Mouse (Mus musculus) hindbrain, embryonic 16.5 days (tissue): ENCODE data around the gene Mbd3. TPM values are rescaled to one million over a fixed set of nuclear protein-coding genes. Genes with fewer than 3 reads are reported as not detected.
A peak's percentile ranks its signal among the peaks of the same experiment; 100 is the strongest.

ENCODE experiments used
- ATAC-seq: fragments of 200-750 bp; cut with Nextera tagmentation; 2 replicates; pipeline ENCODE4 v1.8.0; 2017; ENCODE audit warnings: moderate TSS enrichment, moderate library complexity
- H3K27ac ChIP-seq: fragments of 300-500 bp; sonication (generic); 2 replicates; pipeline ENCODE4 v1.5.1; 2014; ENCODE audit warnings: low read depth, mild to moderate bottlenecking, control low read depth, low read length, moderate library complexity
- H3K27me3 ChIP-seq: fragments of 300-500 bp; sonication (generic); replicated peaks from 2 replicates; pipeline ENCODE4 v1.6.1; 2014; ENCODE audit warnings: low read length; ENCODE audit not compliant: control insufficient read depth, insufficient read depth
- H3K36me3 ChIP-seq: fragments of 300-500 bp; sonication (generic); 2 replicates; pipeline ENCODE4 v1.6.1; 2014; ENCODE audit warnings: mild to moderate bottlenecking, low read length, moderate library complexity, mixed read lengths; ENCODE audit not compliant: control insufficient read depth, insufficient read depth
- H3K4me1 ChIP-seq: fragments of 300-500 bp; sonication (generic); 2 replicates; pipeline ENCODE4 v1.6.1; 2014; ENCODE audit warnings: low read depth, low read length; ENCODE audit not compliant: control insufficient read depth, insufficient read depth
- H3K4me2 ChIP-seq: fragments of 300-500 bp; sonication (generic); 2 replicates; pipeline ENCODE4 v1.6.1; 2014; ENCODE audit warnings: mild to moderate bottlenecking, low read length, control low read depth, moderate library complexity
- H3K4me3 ChIP-seq: fragments of 300-500 bp; sonication (generic); 2 replicates; pipeline ENCODE4 v1.5.1; 2014; ENCODE audit warnings: mild to moderate bottlenecking, low read length, control low read depth, moderate library complexity
- H3K9ac ChIP-seq: fragments of 300-500 bp; sonication (generic); 2 replicates; pipeline ENCODE4 v1.6.1; 2014; ENCODE audit warnings: low read depth, mild to moderate bottlenecking, control low read depth, low read length, moderate library complexity
- H3K9me3 ChIP-seq: fragments of 300-500 bp; sonication (generic); 2 replicates; pipeline ENCODE4 v1.6.1; 2014; ENCODE audit warnings: mild to moderate bottlenecking, low read length, moderate library complexity; ENCODE audit not compliant: control insufficient read depth
- WGBS: fragments of 180-500 bp; shearing (Covaris S2); extraction: QIAGEN DNeasy Blood & Tissue Kit; methylation state at CpG from one replicate; pipeline ENCODE4 v1.1.7; 2014; 5-methylcytosine and 5-hydroxymethylcytosine counted together
- microRNA-seq: library from miRNA; unstranded; fragments of <30 nt; microRNA quantifications from one replicate; pipeline ENCODE4, GENCODE M21; 2017
- polyA plus RNA-seq: library from polyadenylated mRNA; unstranded; fragments of >200 nt; fragmentation: Nextera tagmentation; extraction: Ambion mirVana; gene quantifications from 2 replicates; pipeline ENCODE4 v1.2.1, GENCODE M21; 2015

Gene Mbd3
- polyA plus RNA-seq, 1 experiment from 2014 or later, result 196 TPM

DNA sequence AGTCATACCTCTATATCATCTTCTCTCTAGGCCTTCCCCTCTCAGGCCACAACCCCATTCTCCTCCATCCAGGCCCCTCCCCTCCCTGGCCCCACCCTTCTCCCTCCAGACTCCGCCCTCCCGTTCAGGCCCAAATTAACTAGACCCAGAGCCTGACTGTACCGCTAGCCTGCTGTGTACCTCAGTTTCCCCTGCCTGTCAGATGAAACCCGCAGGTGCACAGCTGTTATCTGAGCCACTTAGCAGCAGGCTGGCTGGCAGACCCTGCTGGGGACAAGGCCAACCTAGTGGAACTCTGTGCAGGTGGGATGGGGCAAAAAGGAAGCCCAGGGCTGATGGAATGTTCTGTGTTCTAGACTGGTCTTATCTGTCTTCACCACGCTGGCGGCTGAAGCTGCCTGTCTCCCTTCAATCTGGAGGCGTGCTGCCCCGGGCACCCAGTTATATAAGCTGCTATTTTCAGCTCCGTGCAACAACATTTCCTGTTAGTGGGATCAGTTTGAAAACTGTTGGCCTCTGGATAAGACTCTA, 55.2 kb downstream of the Mbd3 start:
- H3K4me2 ChIP-seq, result no peak overlapping the region
- peaks cover 20% of the 10 kb centered on the region for H3K4me1 ChIP-seq
- WGBS, result 35% methylated on average over 9 of the region's 9 CpGs
- no peak overlapping the region for H3K4me3 ChIP-seq
- no peak overlapping the region for H3K27ac ChIP-seq
- no peaks in the 10 kb centered on the region for H3K9me3 ChIP-seq
- no peak for ATAC-seq
- no peaks in the 10 kb centered on the region for H3K36me3 ChIP-seq
- H3K27me3 ChIP-seq, result peaks cover 82% of the 10 kb centered on the region
- H3K9ac ChIP-seq, result no peak overlapping the region

DNA sequence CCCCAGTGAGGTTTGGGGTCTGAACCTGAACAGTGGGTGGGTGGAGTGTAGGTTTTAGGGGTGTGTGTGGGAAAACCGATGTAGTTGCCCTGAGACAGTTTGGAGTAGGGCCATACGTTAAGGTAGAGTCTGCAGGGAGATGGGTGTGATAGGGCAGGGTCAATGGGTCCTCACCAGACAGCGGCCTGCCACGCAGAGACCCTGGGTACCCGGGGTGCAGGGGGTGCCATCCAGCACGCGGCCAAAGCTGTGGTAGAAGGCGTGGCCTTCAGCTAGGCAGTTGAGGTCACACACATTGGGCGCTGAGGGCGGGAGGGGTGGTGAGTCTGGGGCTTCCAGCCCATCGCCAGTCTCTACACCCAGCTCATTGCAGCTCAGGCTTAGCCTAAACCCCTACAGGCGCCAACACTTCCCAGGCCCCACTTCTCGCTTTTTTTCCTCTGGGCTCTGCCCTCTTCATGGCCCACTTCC, 55.9 kb downstream of the Mbd3 start:
- Histone ChIP-seq H3K4me1 (peaks cover 20% of the 10 kb centered on the region), H3K36me3 (no peaks in the 10 kb centered on the region), H3K9ac (peak overlapping the region; percentile 35; the same call in 1 of the 2 replicates), H3K27me3 (peaks cover 75% of the 10 kb centered on the region), H3K27ac (no peak overlapping the region), H3K4me2 (peak overlapping the region; percentile 68), H3K4me3 (peak overlapping the region; percentile 41), H3K9me3 (no peaks in the 10 kb centered on the region)
- WGBS, result 31% methylated on average over 13 of the region's 13 CpGs
- ATAC-seq, result peak; percentile 16; the same call in 1 of the 2 replicates

DNA sequence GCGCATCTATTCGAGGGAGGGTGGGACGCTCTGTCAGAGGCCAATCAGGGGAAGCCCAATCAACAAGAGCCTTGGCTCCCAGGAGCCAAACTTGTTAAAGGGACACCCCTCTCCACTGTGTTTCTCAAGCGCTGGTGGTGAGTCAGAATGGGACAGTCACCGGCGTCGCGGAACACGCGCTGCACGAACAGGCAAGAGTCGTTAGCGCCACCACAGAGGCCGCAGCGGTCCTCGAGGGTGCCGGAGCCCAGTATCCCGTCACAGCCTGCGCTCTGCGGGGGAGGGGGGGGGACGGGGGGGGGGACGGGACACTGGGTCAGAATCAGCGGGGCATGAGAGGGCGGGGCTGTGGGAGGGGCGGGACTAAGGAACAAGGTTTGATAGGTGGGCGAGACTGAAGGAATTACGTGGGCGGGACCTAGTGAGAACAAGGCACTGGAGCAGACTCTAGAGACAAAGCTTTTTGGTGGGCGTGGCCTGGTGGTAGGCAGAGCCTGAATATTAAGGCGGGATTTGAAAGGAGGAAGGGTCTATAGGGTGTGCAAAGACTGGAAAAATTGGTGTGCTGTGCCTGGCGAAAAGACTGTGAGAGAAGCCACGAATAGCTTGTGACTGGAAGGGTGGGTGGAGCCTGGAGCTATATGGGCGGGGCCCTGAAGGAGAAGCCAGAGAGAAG, 56.5 kb downstream of the Mbd3 start:
- Histone ChIP-seq H3K4me3 (peak overlapping the region; percentile 41), H3K9me3 (no peaks in the 10 kb centered on the region), H3K27me3 (peaks cover 69% of the 10 kb centered on the region), H3K9ac (peak overlapping the region; percentile 35), H3K4me2 (peak overlapping the region; percentile 68), H3K4me1 (peaks cover 20% of the 10 kb centered on the region), H3K27ac (no peak overlapping the region), H3K36me3 (no peaks in the 10 kb centered on the region)
- peak; percentile 68 for ATAC-seq
- under 1% methylated on average over 32 of the region's 33 CpGs for WGBS

Small RNAs within 50 kb of the gene (microRNA-seq; reads per million reads assigned to microRNA genes)
- gene Gm22721, result not detected

Other genes starting within 250 kb of the Mbd3 start
- gene Cirbp, start 233.6 kb downstream of the Mbd3 start, polyA plus RNA-seq, result 288 and 311 TPM in 2 replicates
- 9.4 and 10.1 TPM in 2 replicates for gene 1600002K03Rik, start 226.6 kb downstream of the Mbd3 start, polyA plus RNA-seq
- gene Efna2, start 220.1 kb downstream of the Mbd3 start, polyA plus RNA-seq, result 21.5 and 22.7 TPM in 2 replicates
- gene Mum1, start 173.1 kb downstream of the Mbd3 start, polyA plus RNA-seq, result 38.0 and 38.7 TPM in 2 replicates
- gene Ndufs7, start 150.4 kb downstream of the Mbd3 start, polyA plus RNA-seq, result 349 and 361 TPM in 2 replicates
- gene Gamt, start 138.5 kb downstream of the Mbd3 start, polyA plus RNA-seq, result 31.8 and 32.6 TPM in 2 replicates
- 38.4 and 38.5 TPM in 2 replicates for gene Dazap1, start 138.1 kb downstream of the Mbd3 start, polyA plus RNA-seq
- 491 and 527 TPM in 2 replicates for gene Rps15, start 107.1 kb downstream of the Mbd3 start, polyA plus RNA-seq
- 139 and 149 TPM in 2 replicates for gene Apc2, start 103.6 kb downstream of the Mbd3 start, polyA plus RNA-seq
- 31.7 and 32.8 TPM in 2 replicates for gene 2310011J03Rik, start 79.0 kb downstream of the Mbd3 start, polyA plus RNA-seq
- gene Pcsk4, start 70.1 kb downstream of the Mbd3 start, polyA plus RNA-seq, result 8.1 and 8.5 TPM in 2 replicates
- gene Reep6, start 69.6 kb downstream of the Mbd3 start, polyA plus RNA-seq, result 7.5 and 7.6 TPM in 2 replicates
- 1.1 and 1.8 TPM in 2 replicates for gene Adamtsl5, start 51.1 kb downstream of the Mbd3 start, polyA plus RNA-seq
- gene Plk5, start 43.1 kb downstream of the Mbd3 start, polyA plus RNA-seq, result 9.3 and 11.0 TPM in 2 replicates
- gene Mex3d, start 11.9 kb downstream of the Mbd3 start, polyA plus RNA-seq, result 9.1 and 9.2 TPM in 2 replicates
- gene Uqcr11, start 7.3 kb upstream of the Mbd3 start, polyA plus RNA-seq, result 704 and 759 TPM in 2 replicates
- gene Tcf3, start 34.1 kb upstream of the Mbd3 start, polyA plus RNA-seq, result 32.5 and 45.3 TPM in 2 replicates
- 1.2 and 1.3 TPM in 2 replicates for gene Onecut3, start 95.3 kb upstream of the Mbd3 start, polyA plus RNA-seq
- gene Atp8b3, start 139.6 kb upstream of the Mbd3 start, polyA plus RNA-seq, result 1.5 and 1.6 TPM in 2 replicates
- 25.8 and 26.5 TPM in 2 replicates for gene Rexo1, start 162.0 kb upstream of the Mbd3 start, polyA plus RNA-seq
- 5.1 and 5.8 TPM in 2 replicates for gene Klf16, start 177.8 kb upstream of the Mbd3 start, polyA plus RNA-seq
- gene Abhd17a, start 190.8 kb upstream of the Mbd3 start, polyA plus RNA-seq, result 127 and 130 TPM in 2 replicates
- gene Scamp4, start 203.3 kb upstream of the Mbd3 start, polyA plus RNA-seq, result 73.6 and 80.8 TPM in 2 replicates
- gene Adat3, start 203.3 kb upstream of the Mbd3 start, polyA plus RNA-seq, result 5.2 and 6.4 TPM in 2 replicates
- 2.3 and 3.1 TPM in 2 replicates for gene Gm49322, start 206.5 kb upstream of the Mbd3 start, polyA plus RNA-seq
- 24.9 and 77.7 TPM in 2 replicates for gene Csnk1g2, start 223.3 kb upstream of the Mbd3 start, polyA plus RNA-seq